Mouse (Mus musculus) limb, embryonic 11.5 days (tissue): Measurements from ENCODE around the gene Commd8. TPM values are rescaled to one million over a fixed set of nuclear protein-coding genes. Genes with fewer than 3 reads are reported as not detected.

Experiments used
- ATAC-seq: fragments of 200-750 bp; cut with Nextera tagmentation; 2 replicates; pipeline ENCODE4 v1.8.0; 2017; ENCODE audit warnings: low read depth; ENCODE audit not compliant: insufficient number of reproducible peaks, low FRiP score, low TSS enrichment
- DNase-seq: peaks from one replicate; pipeline ENCODE4 v3.0.0-alpha.2; 2015; ENCODE audit warnings: low spot score
- H3K27ac ChIP-seq: fragments of 300-500 bp; sonication (generic); replicated peaks from 2 replicates; pipeline ENCODE4 v1.5.1; 2014; ENCODE audit warnings: low read depth, mild to moderate bottlenecking, low read length
- H3K27me3 ChIP-seq: fragments of 300-500 bp; sonication (generic); 2 replicates; pipeline ENCODE4 v1.6.1; 2014; ENCODE audit warnings: mild to moderate bottlenecking, low read length, mixed read lengths; ENCODE audit not compliant: control insufficient read depth, insufficient read depth
- H3K36me3 ChIP-seq: fragments of 300-500 bp; sonication (generic); 2 replicates; pipeline ENCODE4 v1.6.1; 2014; ENCODE audit warnings: mild to moderate bottlenecking, low read length, moderate library complexity, mixed read lengths; ENCODE audit not compliant: control insufficient read depth, insufficient read depth
- H3K4me1 ChIP-seq: fragments of 300-500 bp; sonication (generic); 2 replicates; pipeline ENCODE4 v1.6.1; 2014; ENCODE audit warnings: low read length, mixed read lengths; ENCODE audit not compliant: control insufficient read depth, insufficient read depth
- H3K4me2 ChIP-seq: fragments of 300-500 bp; sonication (generic); 2 replicates; pipeline ENCODE4 v1.6.1; 2014; ENCODE audit warnings: low read depth, mild to moderate bottlenecking, moderate library complexity; ENCODE audit not compliant: severe bottlenecking
- H3K4me3 ChIP-seq: fragments of 300-500 bp; sonication (generic); 2 replicates; pipeline ENCODE4 v1.5.1; 2014; ENCODE audit warnings: low read depth, low read length
- H3K9ac ChIP-seq: fragments of 300-500 bp; sonication (generic); 2 replicates; pipeline ENCODE4 v1.6.1; 2014; ENCODE audit warnings: mild to moderate bottlenecking, low read length
- H3K9me3 ChIP-seq: fragments of 300-500 bp; sonication (generic); 2 replicates; pipeline ENCODE4 v1.6.1; 2016; ENCODE audit warnings: low read length; ENCODE audit not compliant: control insufficient read depth
- WGBS: fragments of 180-500 bp; shearing (Covaris S2); extraction: QIAGEN DNeasy Blood & Tissue Kit; methylation state at CpG from one replicate; pipeline ENCODE4 v1.1.7; 2014; 5-methylcytosine and 5-hydroxymethylcytosine counted together
- polyA plus RNA-seq: library from polyadenylated mRNA; unstranded; fragments of >200 nt; fragmentation: Nextera tagmentation; extraction: Ambion mirVana; gene quantifications from 2 replicates; pipeline ENCODE4 v1.2.1, GENCODE M21; 2014

Gene Commd8
- 165 and 170 TPM in 2 replicates for polyA plus RNA-seq

- H3K4me3 ChIP-seq: peak within 1 kb of the TSS; percentile 82
- ATAC-seq (peak; percentile 91), DNase-seq (peak; percentile 96)
- H3K9ac ChIP-seq: peak within 1 kb of the TSS; percentile 82
- no peaks in the 10 kb centered on the region for H3K36me3 ChIP-seq
- no peaks in the 10 kb centered on the region for H3K27me3 ChIP-seq
- WGBS: under 1% methylated on average over 38 of the region's 38 CpGs
- peak within 1 kb of the TSS; percentile 71 for H3K4me2 ChIP-seq
- peaks cover 8% of the 10 kb centered on the region for H3K4me1 ChIP-seq
- peak within 1 kb of the TSS; percentile 55; the same call in 1 of the 2 replicates for H3K27ac ChIP-seq
- no peaks in the 10 kb centered on the region for H3K9me3 ChIP-seq
Observed at GRCm38 (mm10) chr5:72167594-72168284, at the start of gene Commd8. Commd8 (minus strand) TSS chr5:72168189.

GRCm38 (mm10) chr5:72211741-72212140 is 43.8 kb upstream of the Commd8 start:
- no peaks in the 10 kb centered on the region for H3K36me3 ChIP-seq
- H3K27me3 ChIP-seq: no peaks in the 10 kb centered on the region
- no peak overlapping the region for H3K27ac ChIP-seq
- DNase-seq (no peak), ATAC-seq (no peak)
- no peak overlapping the region for H3K4me3 ChIP-seq
- no peak overlapping the region for H3K4me2 ChIP-seq
- H3K9ac ChIP-seq: no peak overlapping the region
- H3K4me1 ChIP-seq: no peaks in the 10 kb centered on the region
- H3K9me3 ChIP-seq: no peaks in the 10 kb centered on the region
- WGBS: 84% methylated on average over 18 of the region's 18 CpGs

DNA sequence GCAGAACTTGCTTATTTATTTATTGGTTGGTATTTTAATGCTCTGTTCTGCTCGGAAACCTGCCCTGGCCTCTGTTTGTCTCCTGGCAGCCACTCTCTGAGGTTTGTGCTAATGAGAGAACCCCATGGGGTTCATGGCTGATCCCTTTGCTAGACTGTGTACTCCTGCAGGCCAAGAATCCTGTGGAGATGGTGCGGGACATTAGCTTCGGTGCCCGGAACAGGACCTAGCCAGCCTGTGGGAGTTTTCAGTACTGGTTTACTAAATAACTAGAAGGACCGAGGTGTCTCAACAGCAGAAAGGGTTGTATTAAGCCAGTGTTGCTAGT is 42.8 kb upstream of the Commd8 start:
- Histone ChIP-seq H3K4me3 (no peak overlapping the region), H3K27me3 (no peaks in the 10 kb centered on the region), H3K9ac (no peak overlapping the region), H3K36me3 (no peaks in the 10 kb centered on the region), H3K9me3 (no peaks in the 10 kb centered on the region), H3K4me2 (no peak overlapping the region), H3K27ac (no peak overlapping the region), H3K4me1 (no peaks in the 10 kb centered on the region)
- DNase-seq (no peak), ATAC-seq (no peak)
- WGBS: 58% methylated on average over 5 of the region's 5 CpGs

- Histone ChIP-seq H3K4me3 (no peak overlapping the region), H3K9me3 (no peaks in the 10 kb centered on the region), H3K9ac (no peak overlapping the region), H3K27ac (no peak overlapping the region), H3K4me2 (no peak overlapping the region), H3K36me3 (no peaks in the 10 kb centered on the region), H3K27me3 (no peaks in the 10 kb centered on the region), H3K4me1 (no peaks in the 10 kb centered on the region)
- no peak for DNase-seq
- WGBS: 65% methylated on average over 13 of the region's 13 CpGs
- no peak for ATAC-seq
Observed at GRCm38 (mm10) chr5:72210123-72210811, 42.3 kb upstream of the Commd8 start.

- Histone ChIP-seq H3K4me1 (peaks cover 3% of the 10 kb centered on the region; the same call in 1 of the 2 replicates), H3K4me2 (no peak overlapping the region), H3K27ac (no peak overlapping the region), H3K36me3 (no peaks in the 10 kb centered on the region), H3K9ac (no peak overlapping the region), H3K9me3 (no peaks in the 10 kb centered on the region), H3K4me3 (no peak overlapping the region), H3K27me3 (no peaks in the 10 kb centered on the region)
- 88% methylated on average over 1 of the region's 1 CpGs for WGBS
- no peak for DNase-seq
- ATAC-seq: no peak
Observed at GRCm38 (mm10) chr5:72208515-72208914, 40.5 kb upstream of the Commd8 start.

- Histone ChIP-seq H3K4me2 (no peak overlapping the region), H3K9me3 (no peaks in the 10 kb centered on the region), H3K36me3 (no peaks in the 10 kb centered on the region), H3K4me3 (no peak overlapping the region), H3K27ac (no peak overlapping the region), H3K4me1 (peaks cover 3% of the 10 kb centered on the region; the same call in 1 of the 2 replicates), H3K9ac (no peak overlapping the region), H3K27me3 (no peaks in the 10 kb centered on the region)
- 92% methylated on average over 5 of the region's 5 CpGs for WGBS
- ATAC-seq (no peak), DNase-seq (no peak)
Observed at GRCm38 (mm10) chr5:72205271-72205670, 37.3 kb upstream of the Commd8 start.

DNA sequence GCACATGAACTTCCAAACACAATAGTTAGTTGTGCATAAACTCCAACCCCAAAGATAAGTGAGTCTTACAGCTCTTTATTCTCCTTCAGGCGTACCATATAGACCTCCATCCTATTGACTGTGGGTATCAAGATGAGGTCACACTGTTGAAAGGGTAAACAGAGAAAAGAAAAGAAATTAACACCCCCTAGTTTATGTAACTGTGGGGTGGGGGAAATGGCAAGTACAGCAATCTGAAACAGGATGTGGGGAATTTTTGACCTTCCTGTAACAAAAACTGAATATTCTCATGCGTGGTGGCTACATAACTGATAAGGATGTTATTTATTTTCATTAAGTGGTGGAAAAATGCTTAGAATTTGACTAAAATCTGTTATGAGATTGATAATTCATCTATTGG is 36.5 kb upstream of the Commd8 start:
- DNase-seq (no peak), ATAC-seq (no peak)
- H3K27me3 ChIP-seq: no peaks in the 10 kb centered on the region
- H3K9me3 ChIP-seq: no peaks in the 10 kb centered on the region
- no peaks in the 10 kb centered on the region for H3K36me3 ChIP-seq
- H3K9ac ChIP-seq: no peak overlapping the region
- peaks cover 3% of the 10 kb centered on the region; the same call in 1 of the 2 replicates for H3K4me1 ChIP-seq
- 83% methylated on average over 2 of the region's 2 CpGs for WGBS
- no peak overlapping the region for H3K4me3 ChIP-seq
- no peak overlapping the region for H3K4me2 ChIP-seq
- H3K27ac ChIP-seq: no peak overlapping the region

- no peak; the same call in 1 of the 2 replicates for ATAC-seq
Observed at GRCm38 (mm10) chr5:72203734-72204073, 35.7 kb upstream of the Commd8 start.

More at GRCm38 (mm10) chr5:72203734-72204073, 35.7 kb upstream of the Commd8 start:
- WGBS: 13% methylated on average over 10 of the region's 10 CpGs
- no peaks in the 10 kb centered on the region for H3K36me3 ChIP-seq
- no peak overlapping the region for H3K27ac ChIP-seq
- no peaks in the 10 kb centered on the region for H3K27me3 ChIP-seq
- H3K9me3 ChIP-seq: no peaks in the 10 kb centered on the region
- H3K4me1 ChIP-seq: peaks cover 3% of the 10 kb centered on the region; the same call in 1 of the 2 replicates
- DNase-seq: no peak
- H3K4me3 ChIP-seq: peak overlapping the region; percentile 56
- H3K9ac ChIP-seq: peak overlapping the region; percentile 49
- H3K4me2 ChIP-seq: peak overlapping the region; percentile 72
